Mouse (Mus musculus) left cerebral cortex, postnatal 36 days (tissue): ENCODE data around the gene Sec14l4. TPM values are rescaled to one million over a fixed set of nuclear protein-coding genes. Genes with fewer than 3 reads are reported as not detected.

Experiments
- total RNA-seq, 2 experiments: library from RNA; stranded (reverse); gene quantifications; 2 replicates each; pipeline ENCODE4 v1.2.3; 2021

The Sec14l4 gene
- total RNA-seq, 2 experiments from 2014 or later, result not detected

Other genes with a start within 250 kb of the Sec14l4 start
- 100 to 1,000 TPM; 128 to 164 TPM for gene Osbp2, start 167.6 kb upstream of the Sec14l4 start, total RNA-seq
- gene 4921536K21Rik, start 136.4 kb upstream of the Sec14l4 start, total RNA-seq, result under 1 TPM; 0.32 to 0.70 TPM
- gene Dusp18, start 136.2 kb upstream of the Sec14l4 start, total RNA-seq, result 10 to 100 TPM; 23.7 to 26.4 TPM
- gene Slc35e4, start 116.8 kb upstream of the Sec14l4 start, total RNA-seq, result 10 to 100 TPM; 18.5 to 23.0 TPM
- 10 to 100 TPM; 18.2 to 20.0 TPM for gene Tcn2, start 99.3 kb upstream of the Sec14l4 start, total RNA-seq
- 10 to 100 TPM; 38.3 to 42.0 TPM for gene Pes1, start 67.5 kb upstream of the Sec14l4 start, total RNA-seq
- gene 4930556J24Rik, start 54.7 kb upstream of the Sec14l4 start, total RNA-seq, result under 1 TPM in 1 of 2 experiments, not detected in 1; 0.54 TPM
- 10 to 100 TPM; 13.2 to 17.4 TPM for gene Gal3st1, start 47.8 kb upstream of the Sec14l4 start, total RNA-seq
- gene Sec14l3, start 33.4 kb downstream of the Sec14l4 start, total RNA-seq, result 1 to 10 TPM in 1 of 2 experiments, under 1 TPM in 1; 0.52 to 1.5 TPM
- 10 to 100 TPM; 90.9 to 94.5 TPM for gene Mtfp1, start 64.0 kb downstream of the Sec14l4 start, total RNA-seq
- 10 to 100 TPM; 35.0 to 35.4 TPM for gene Sec14l2, start 92.0 kb downstream of the Sec14l4 start, total RNA-seq
- 10 to 100 TPM; 28.8 to 35.9 TPM for gene Rnf215, start 103.7 kb downstream of the Sec14l4 start, total RNA-seq
- 10 to 100 TPM; 16.0 to 18.1 TPM for gene Ccdc157, start 128.8 kb downstream of the Sec14l4 start, total RNA-seq
- 10 to 100 TPM; 61.3 to 65.3 TPM for gene Sf3a1, start 128.9 kb downstream of the Sec14l4 start, total RNA-seq
- 10 to 100 TPM; 32.7 to 36.2 TPM for gene Tbc1d10a, start 155.3 kb downstream of the Sec14l4 start, total RNA-seq
- 1 to 10 TPM; 4.3 to 5.3 TPM for gene Castor1, start 186.8 kb downstream of the Sec14l4 start, total RNA-seq
- not detected for gene Osm, start 205.0 kb downstream of the Sec14l4 start, total RNA-seq
- under 1 TPM; 0.48 to 0.79 TPM for gene Lif, start 226.1 kb downstream of the Sec14l4 start, total RNA-seq